Mouse (Mus musculus) skeletal muscle tissue, adult 2 months (tissue): ENCODE measurements at regions not wholly inside any gene's neighbourhood (a gene's known extent, or its start where the extent isn't known, plus 50 kb on each side); places are given as distances from the start of the nearest gene placed in this dataset.

ENCODE experiments used
- DNase-seq: peaks from one replicate; pipeline ENCODE4 v3.0.0-alpha.2; 2012; ENCODE audit warnings: low read depth, low spot score

- no peak for DNase-seq
Measured at GRCm38 (mm10) chr1:89374271-89374670, 80.3 kb upstream of the Agap1 start.

GRCm38 (mm10) chr1:89382021-89382420 lies 72.6 kb upstream of the Agap1 start:
- DNase-seq = no peak

- no peak for DNase-seq
Measured at GRCm38 (mm10) chr1:89385111-89385510, 69.5 kb upstream of the Agap1 start.

- no peak for DNase-seq
Measured at GRCm38 (mm10) chr1:89392711-89393110, 61.9 kb upstream of the Agap1 start.

- no peak for DNase-seq
Measured at GRCm38 (mm10) chr1:89394471-89394870, 60.1 kb upstream of the Agap1 start.

- no peak for DNase-seq
Measured at GRCm38 (mm10) chr1:89400734-89401202, 53.8 kb upstream of the Agap1 start.

GRCm38 (mm10) chr1:89402513-89403210 lies 51.9 kb upstream of the Agap1 start:
- DNase-seq = no peak

- DNase-seq = no peak
Measured at GRCm38 (mm10) chr1:89403551-89404050, 51.0 kb upstream of the Agap1 start.
